Mouse (Mus musculus): ENCODE measurements around the gene Rps3a1.

- TF ChIP-seq POLR2A (IDR thresholded peaks at IDR 0.05; ENCODE audit: extremely low read depth, insufficient read depth, low read length), result no peak
- no peak for TF ChIP-seq CTCF (IDR thresholded peaks at IDR 0.05; ENCODE audit: low read depth, low read length)
Measured at GRCm38 (mm10) chr3:86123251-86123746, 19.2 kb downstream of the Rps3a1 start.

Data from liver, adult 2 months (tissue).